ENCODE assay signal across 9 mouse cellular contexts in genomic region chr15:98917091-98917490, GRCm38 (mm10). TPM values are rescaled to one million over a fixed set of nuclear protein-coding genes. Genes with fewer than 3 reads are reported as not detected.
DNase-seq lines count a peak whose midpoint lies in the region; ATAC-seq lines count a peak whose summit lies in the region.
"Had no signal": no experiment of that assay in that cellular context is flagged by ENCODE, and none has a peak within 500 bp of the region (broad histone marks: within the 10 kb centered on the region; RNA-seq: fewer than 3 reads in every experiment).

No protein-coding gene starts in this region.

- peak; percentile 32 to 41 for DNase-seq in adrenal gland, postnatal 36 days
- DNase-seq in adrenal gland, adult 8-10 months: no peak
- DNase-seq in urinary bladder, postnatal 14 days (ENCODE audit: low spot score): peak; percentile 31
- no peak for DNase-seq in urinary bladder, adult 18-20 months (ENCODE audit: low spot score in 2 of 2)
- DNase-seq in gastrocnemius, adult 18-20 months (ENCODE audit: low spot score): no peak
- DNase-seq in spleen, postnatal 14 days (ENCODE audit: low spot score in 2 of 2): no peak

- no peak for ATAC-seq in hindbrain, embryonic 13.5 days (ENCODE audit: low FRiP score)

- H3K27ac ChIP-seq in hindbrain, embryonic 13.5 days: peak overlapping the region; percentile 97
- no peak overlapping the region for H3K27ac ChIP-seq in macrophage

- 0% methylated on average over 14 of the region's 14 CpGs for WGBS in hindbrain, embryonic 13.5 days
- WGBS in macrophage (ENCODE audit: missing documents): under 1% methylated on average over 14 of the region's 14 CpGs

- peak overlapping the region; percentile 93 for H3K9ac ChIP-seq in hindbrain, embryonic 13.5 days

- H3K36me3 ChIP-seq in hindbrain, embryonic 13.5 days: peaks cover 25% of the 10 kb centered on the region
- peaks cover 7% of the 10 kb centered on the region; the same call in 1 of the 2 replicates for H3K36me3 ChIP-seq in macrophage (ENCODE audit: inconsistent target)

- peak overlapping the region; percentile 73 for H3K4me2 ChIP-seq in hindbrain, embryonic 13.5 days

- H3K9me3 ChIP-seq in hindbrain, embryonic 13.5 days: no peaks in the 10 kb centered on the region

- peaks cover 23% of the 10 kb centered on the region; the same call in 1 of the 2 replicates for H3K79me2 ChIP-seq in macrophage (ENCODE audit: inconsistent target)

- peak overlapping the region; percentile 84 for H3K4me3 ChIP-seq in hindbrain, embryonic 13.5 days
- H3K4me3 ChIP-seq in macrophage (ENCODE audit: inconsistent target): peak overlapping the region; percentile 58

- H3K4me1 ChIP-seq in hindbrain, embryonic 13.5 days (replicated peaks): peaks cover 33% of the 10 kb centered on the region

- no peaks in the 10 kb centered on the region for H3K27me3 ChIP-seq in hindbrain, embryonic 13.5 days

RNA-seq across cellular contexts. Expression of gene Lmbr1l, which starts 0.9 kb away (rescaled TPM):
- total RNA-seq in adrenal gland, postnatal 36 days (2021): 10 to 100 TPM; 14.0 to 15.5 TPM
- 10 to 100 TPM; 12.3 to 33.2 (median 27.8) TPM for total RNA-seq in adrenal gland, adult 8-10 months (2022)
- 37.7 and 38.3 TPM in 2 replicates for polyA plus RNA-seq in hindbrain, embryonic 13.5 days (2015; fragmentation: Nextera tagmentation; extraction: Ambion mirVana)
- total RNA-seq in macrophage (2018; cell fraction: chromatin; rRNA removed): 100 to 1,000 TPM in 3 of 26 experiments, 10 to 100 TPM in 23; 27.0 to 113 (median 71.3) TPM
- 10 to 100 TPM in 2 of 26 experiments, 1 to 10 TPM in 24; 2.5 to 12.8 (median 6.6) TPM for total RNA-seq in macrophage (2018; cell fraction: cytosol; rRNA removed)
- total RNA-seq in macrophage (2018; cell fraction: nucleus; rRNA removed): 10 to 100 TPM; 13.2 to 79.4 (median 38.5) TPM
- polyA plus RNA-seq in macrophage (2018): 3.7 to 9.6 TPM (median 5.5 TPM) in 3 replicates
- total RNA-seq in gastrocnemius, adult 18-20 months (2021): 1 to 10 TPM; 4.8 to 4.9 TPM

RNA-seq across cellular contexts. Expression of gene Tuba1b, which starts 17.3 kb away (rescaled TPM):
- 100 to 1,000 TPM; 252 to 276 TPM for total RNA-seq in adrenal gland, postnatal 36 days (2021)
- 100 to 1,000 TPM; 199 to 221 (median 208) TPM for total RNA-seq in adrenal gland, adult 8-10 months (2022)
- 1,016 and 1,054 TPM in 2 replicates for polyA plus RNA-seq in hindbrain, embryonic 13.5 days (2015; fragmentation: Nextera tagmentation; extraction: Ambion mirVana)
- 100 to 1,000 TPM in 1 of 26 experiments, 10 to 100 TPM in 25; 26.7 to 113 (median 46.1) TPM for total RNA-seq in macrophage (2018; cell fraction: chromatin; rRNA removed)
- total RNA-seq in macrophage (2018; cell fraction: cytosol; rRNA removed): 100 to 1,000 TPM; 295 to 861 (median 494) TPM
- total RNA-seq in macrophage (2018; cell fraction: nucleus; rRNA removed): 100 to 1,000 TPM in 19 of 26 experiments, 10 to 100 TPM in 7; 59.3 to 433 (median 153) TPM
- 371 to 1,063 TPM (median 789 TPM) in 3 replicates for polyA plus RNA-seq in macrophage (2018)
- 10 to 100 TPM; 15.6 to 29.6 TPM for total RNA-seq in gastrocnemius, adult 18-20 months (2021)

RNA-seq across cellular contexts. Expression of gene Dhh, which starts 18.8 kb away (rescaled TPM):
- total RNA-seq in adrenal gland, postnatal 36 days (2021): 1 to 10 TPM; 2.2 to 3.0 TPM
- total RNA-seq in adrenal gland, adult 8-10 months (2022): 1 to 10 TPM; 1.8 to 3.8 (median 2.1) TPM
- 1.7 and 2.2 TPM in 2 replicates for polyA plus RNA-seq in hindbrain, embryonic 13.5 days (2015; fragmentation: Nextera tagmentation; extraction: Ambion mirVana)
- total RNA-seq in macrophage (2018; cell fraction: chromatin; rRNA removed): under 1 TPM in 15 of 26 experiments, not detected in 11; 0.18 to 0.97 (median 0.51) TPM
- total RNA-seq in macrophage (2018; cell fraction: cytosol; rRNA removed): under 1 TPM in 6 of 26 experiments, not detected in 20; 0.03 to 0.05 (median 0.04) TPM
- total RNA-seq in macrophage (2018; cell fraction: nucleus; rRNA removed): 1 to 10 TPM in 2 of 26 experiments, under 1 TPM in 15, not detected in 9; 0.12 to 1.4 (median 0.24) TPM
- polyA plus RNA-seq in macrophage (2018): not detected in 3 replicates
- 1 to 10 TPM in 1 of 2 experiments, under 1 TPM in 1; 0.75 to 1.5 TPM for total RNA-seq in gastrocnemius, adult 18-20 months (2021)

RNA-seq across cellular contexts. Expression of gene Rhebl1, which starts 22.8 kb away (rescaled TPM):
- total RNA-seq in adrenal gland, postnatal 36 days (2021): 1 to 10 TPM; 2.2 to 2.9 TPM
- 1 to 10 TPM; 2.8 to 7.2 (median 4.2) TPM for total RNA-seq in adrenal gland, adult 8-10 months (2022)
- 29.7 and 34.7 TPM in 2 replicates for polyA plus RNA-seq in hindbrain, embryonic 13.5 days (2015; fragmentation: Nextera tagmentation; extraction: Ambion mirVana)
- 1 to 10 TPM in 20 of 26 experiments, under 1 TPM in 2, not detected in 4; 0.37 to 8.0 (median 2.5) TPM for total RNA-seq in macrophage (2018; cell fraction: chromatin; rRNA removed)
- total RNA-seq in macrophage (2018; cell fraction: cytosol; rRNA removed): 1 to 10 TPM in 21 of 26 experiments, under 1 TPM in 5; 0.51 to 2.0 (median 1.3) TPM
- 1 to 10 TPM in 18 of 26 experiments, under 1 TPM in 5, not detected in 3; 0.56 to 4.5 (median 2.0) TPM for total RNA-seq in macrophage (2018; cell fraction: nucleus; rRNA removed)
- 0.52 to 3.0 TPM (median 2.4 TPM) in 3 replicates for polyA plus RNA-seq in macrophage (2018)
- total RNA-seq in gastrocnemius, adult 18-20 months (2021): 1 to 10 TPM; 1.3 TPM

RNA-seq across cellular contexts. Expression of gene Gm49450, which starts 36.3 kb away (rescaled TPM):
- total RNA-seq in adrenal gland, postnatal 36 days (2021): not detected
- not detected for total RNA-seq in adrenal gland, adult 8-10 months (2022)
- not detected in 2 replicates for polyA plus RNA-seq in hindbrain, embryonic 13.5 days (2015; fragmentation: Nextera tagmentation; extraction: Ambion mirVana)
- total RNA-seq in macrophage (2018; cell fraction: chromatin; rRNA removed): 1 to 10 TPM in 2 of 26 experiments, not detected in 24; 1.0 to 1.4 TPM
- total RNA-seq in macrophage (2018; cell fraction: cytosol; rRNA removed): not detected
- total RNA-seq in macrophage (2018; cell fraction: nucleus; rRNA removed): not detected
- polyA plus RNA-seq in macrophage (2018): 0.27 TPM in 1 of 3 replicates, not detected in the others
- total RNA-seq in gastrocnemius, adult 18-20 months (2021): not detected
- total RNA-seq: layer of hippocampus, postnatal 10 days had no signal

Comparison
In these comparisons a context has a peak if more than half of its experiments do, and no peak if none do; other contexts are left out.
1. DNase-seq: peak in adrenal gland, postnatal 36 days (2 of 2) and urinary bladder, postnatal 14 days (single experiment); none in adrenal gland, adult 8-10 months (single experiment), urinary bladder, adult 18-20 months (0 of 2), gastrocnemius, adult 18-20 months (single experiment) and spleen, postnatal 14 days (0 of 2).
2. RNA of gene Tuba1b, which starts 17.3 kb away (total RNA-seq): 252 to 276 TPM in adrenal gland, postnatal 36 days and 199 to 221 TPM in adrenal gland, adult 8-10 months; 15.6 to 29.6 TPM in gastrocnemius, adult 18-20 months; every median in the first group is over 4 times any median in the second.